Mouse (Mus musculus) intestine, postnatal 0 days (tissue): ENCODE measurements around the gene Pigm. TPM values are rescaled to one million over a fixed set of nuclear protein-coding genes. Genes with fewer than 3 reads are reported as not detected.

ENCODE experiments used
- ATAC-seq: fragments of 200-750 bp; cut with Nextera tagmentation; 2 replicates; pipeline ENCODE4 v1.8.0; 2017; ENCODE audit warnings: mild to moderate bottlenecking, moderate TSS enrichment, moderate library complexity
- H3K27ac ChIP-seq: fragments of 300-500 bp; sonication (generic); 2 replicates; pipeline ENCODE4 v1.5.1; 2014; ENCODE audit warnings: mild to moderate bottlenecking, low read depth, low read length, moderate library complexity
- H3K27me3 ChIP-seq: fragments of 300-500 bp; sonication (generic); replicated peaks from 2 replicates; pipeline ENCODE4 v1.6.1; 2014; ENCODE audit warnings: low read length, mixed read lengths; ENCODE audit not compliant: control insufficient read depth, insufficient read depth
- H3K36me3 ChIP-seq: fragments of 300-500 bp; sonication (generic); 2 replicates; pipeline ENCODE4 v1.6.1; 2014; ENCODE audit warnings: mild to moderate bottlenecking, moderate library complexity; ENCODE audit not compliant: control insufficient read depth, insufficient read depth
- H3K4me1 ChIP-seq: fragments of 300-500 bp; sonication (generic); replicated peaks from 2 replicates; pipeline ENCODE4 v1.6.1; 2014; ENCODE audit warnings: antibody characterized with exemption, low read length, mixed read lengths; ENCODE audit not compliant: control insufficient read depth, insufficient read depth
- H3K4me2 ChIP-seq: fragments of 300-500 bp; sonication (generic); replicated peaks from 2 replicates; pipeline ENCODE4 v1.6.1; 2014; ENCODE audit warnings: low read depth, mild to moderate bottlenecking, moderate library complexity
- H3K4me3 ChIP-seq: fragments of 300-500 bp; sonication (generic); 2 replicates; pipeline ENCODE4 v1.5.1; 2014; ENCODE audit warnings: low read depth, low read length
- H3K9ac ChIP-seq: fragments of 300-500 bp; sonication (generic); 2 replicates; pipeline ENCODE4 v1.6.1; 2014; ENCODE audit warnings: mild to moderate bottlenecking, low read depth, low read length
- H3K9me3 ChIP-seq: fragments of 300-500 bp; sonication (generic); 2 replicates; pipeline ENCODE4 v1.6.1; 2016; ENCODE audit warnings: mixed run types; ENCODE audit not compliant: control insufficient read depth
- CTCF ChIP-seq: sonication (generic); IDR thresholded peaks from 2 replicates; pipeline ENCODE4 v1.5.1; 2016; ENCODE audit warnings: low read depth, mild to moderate bottlenecking, control low read depth, antibody characterized with exemption, moderate library complexity
- WGBS: fragments of 180-500 bp; shearing (Covaris S2); extraction: QIAGEN DNeasy Blood & Tissue Kit; methylation state at CpG from one replicate; pipeline ENCODE4 v1.1.7; 2014; 5-methylcytosine and 5-hydroxymethylcytosine counted together
- polyA plus RNA-seq: library from polyadenylated mRNA; unstranded; fragments of >200 nt; fragmentation: Nextera tagmentation; extraction: Ambion mirVana; gene quantifications from 2 replicates; pipeline ENCODE4 v1.2.1, GENCODE M21; 2015

Pigm gene
- polyA plus RNA-seq, 1 experiment from 2014 or later = 4.3 TPM

DNA sequence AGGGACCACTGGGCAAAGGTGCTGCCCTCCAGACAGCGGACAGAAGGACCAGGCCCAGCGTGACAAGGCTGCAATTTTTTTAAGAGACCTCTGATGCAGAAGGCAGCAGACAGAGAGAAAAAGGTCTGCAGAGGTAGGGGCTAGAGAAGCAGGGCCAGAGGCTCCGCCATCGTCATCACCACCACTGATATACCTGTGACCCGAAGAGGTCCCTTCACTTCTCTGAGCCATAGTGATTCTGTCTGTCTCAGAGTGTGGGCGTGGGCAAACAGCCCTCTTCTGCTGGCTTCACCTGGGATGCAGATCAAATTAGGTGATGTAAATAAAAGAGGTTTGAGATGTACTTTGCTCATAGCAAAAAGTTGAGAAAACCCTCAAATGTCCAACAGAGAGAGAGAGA is 46.7 kb upstream of the Pigm start:
- 69% methylated on average over 6 of the region's 6 CpGs for WGBS
- peaks cover 61% of the 10 kb centered on the region for H3K27me3 ChIP-seq
- no peak for ATAC-seq

DNA sequence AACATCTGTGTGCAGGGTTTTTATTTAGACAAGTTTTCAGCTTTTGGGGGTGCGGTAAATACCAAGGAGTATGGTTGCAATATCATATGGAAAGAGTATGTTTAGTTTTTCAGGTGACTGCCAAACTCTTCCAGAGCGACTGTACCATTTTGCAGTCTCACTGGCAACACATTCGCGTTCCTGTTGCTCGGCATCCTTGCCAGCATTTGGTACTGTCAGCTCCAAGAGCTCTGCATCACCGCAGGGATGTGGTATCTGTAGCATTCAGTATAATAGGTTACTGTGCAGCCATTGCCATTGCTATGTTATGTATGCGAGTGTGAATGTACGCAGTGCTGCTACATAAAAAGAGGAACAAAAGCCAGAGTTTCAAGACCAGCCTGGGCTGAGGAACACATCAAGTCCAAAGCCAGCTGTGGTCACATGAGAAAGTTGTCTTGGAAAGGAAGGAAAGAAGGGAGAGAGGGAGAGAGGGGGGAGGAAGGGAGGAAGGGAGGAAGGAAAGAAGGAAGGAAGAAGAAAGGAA is 44.9 kb upstream of the Pigm start:
- Histone ChIP-seq H3K4me2 (no peak overlapping the region), H3K36me3 (no peaks in the 10 kb centered on the region), H3K9ac (no peak overlapping the region), H3K4me1 (no peaks in the 10 kb centered on the region), H3K27me3 (peaks cover 44% of the 10 kb centered on the region), H3K9me3 (no peaks in the 10 kb centered on the region), H3K27ac (no peak overlapping the region), H3K4me3 (no peak overlapping the region)
- ATAC-seq = no peak
- TF ChIP-seq CTCF = no peak
- WGBS = 68% methylated on average over 8 of the region's 8 CpGs

More for the DNA sequence above, 46.7 kb upstream of the Pigm start:
- Histone ChIP-seq H3K36me3 (no peaks in the 10 kb centered on the region), H3K9me3 (no peaks in the 10 kb centered on the region), H3K9ac (no peak overlapping the region), H3K27ac (no peak overlapping the region), H3K4me1 (no peaks in the 10 kb centered on the region), H3K4me3 (no peak overlapping the region), H3K4me2 (no peak overlapping the region)
- TF ChIP-seq CTCF = no peak

DNA sequence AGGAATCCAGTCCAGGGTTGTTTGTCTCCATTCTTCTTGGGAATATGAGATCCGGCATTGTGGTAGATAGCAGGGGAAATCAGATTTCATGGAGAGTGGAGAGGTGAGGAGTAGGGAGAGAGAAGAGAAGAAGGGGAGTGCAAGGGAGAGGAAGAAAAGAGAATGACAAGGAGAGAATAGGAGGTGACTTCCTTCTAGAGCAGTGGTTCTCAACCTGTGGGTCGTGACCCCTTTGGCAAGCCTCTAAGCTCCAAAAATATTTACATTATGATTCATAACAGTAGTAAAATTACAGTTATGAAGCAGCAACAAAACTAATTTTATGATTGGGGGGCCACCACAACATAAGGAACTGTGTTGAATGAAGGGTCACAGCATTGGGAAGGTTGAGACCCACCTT is 43.4 kb upstream of the Pigm start:
- H3K27me3 ChIP-seq = peaks cover 33% of the 10 kb centered on the region
- no peak overlapping the region for H3K9ac ChIP-seq
- H3K4me3 ChIP-seq = no peak overlapping the region
- H3K4me2 ChIP-seq = no peak overlapping the region
- no peak for ATAC-seq
- no peak overlapping the region for H3K27ac ChIP-seq
- TF ChIP-seq CTCF = no peak
- no peaks in the 10 kb centered on the region for H3K36me3 ChIP-seq
- H3K4me1 ChIP-seq = no peaks in the 10 kb centered on the region
- WGBS = 80% methylated on average over 2 of the region's 2 CpGs
- no peaks in the 10 kb centered on the region for H3K9me3 ChIP-seq

DNA sequence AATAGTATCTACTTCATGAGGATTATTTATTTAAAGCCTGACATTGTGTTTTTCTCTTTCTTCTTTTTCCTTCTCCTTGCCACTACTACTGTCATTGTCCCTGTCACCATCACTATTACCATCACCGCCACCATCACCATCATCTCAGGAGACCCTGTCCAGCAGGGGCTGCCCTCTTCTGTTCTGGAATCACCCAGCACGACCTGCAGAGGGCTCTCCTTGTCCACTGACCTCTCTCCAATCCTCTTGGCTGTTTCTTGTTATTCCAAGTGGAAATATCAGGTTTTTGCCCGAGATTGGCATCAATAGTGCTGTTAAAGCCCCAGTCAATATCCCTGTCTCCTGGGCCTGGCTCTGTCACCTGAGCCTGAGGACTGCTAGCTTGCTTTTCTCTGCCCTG is 42.8 kb upstream of the Pigm start:
- ATAC-seq = no peak
- Histone ChIP-seq H3K4me3 (no peak overlapping the region), H3K27me3 (peaks cover 33% of the 10 kb centered on the region), H3K9ac (no peak overlapping the region), H3K27ac (no peak overlapping the region), H3K36me3 (no peaks in the 10 kb centered on the region), H3K4me1 (no peaks in the 10 kb centered on the region), H3K9me3 (no peaks in the 10 kb centered on the region), H3K4me2 (no peak overlapping the region)
- 14% methylated on average over 3 of the region's 3 CpGs for WGBS
- TF ChIP-seq CTCF = peak; percentile 44

DNA sequence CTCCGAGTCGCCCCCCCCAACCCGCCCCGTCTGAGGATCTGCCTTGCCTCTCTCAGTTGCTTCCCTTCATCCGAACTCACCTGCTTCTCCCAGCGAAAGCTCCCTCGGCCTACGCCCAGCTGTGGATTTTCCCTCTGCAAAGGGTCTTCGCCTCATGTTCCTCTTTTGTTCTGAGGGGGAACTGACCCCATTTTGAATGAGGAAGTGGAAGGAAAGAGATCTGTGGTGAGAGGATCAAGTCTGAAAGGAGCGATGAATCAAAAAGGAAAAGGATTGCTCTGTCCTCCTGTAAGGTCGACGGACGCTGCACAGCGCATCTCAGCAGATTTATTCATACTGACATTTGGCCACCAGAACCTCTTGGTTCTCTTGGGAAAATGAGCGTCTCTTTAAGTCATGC is 40.5 kb upstream of the Pigm start:
- Histone ChIP-seq H3K4me2 (no peak overlapping the region), H3K9me3 (no peaks in the 10 kb centered on the region), H3K4me1 (peaks cover 3% of the 10 kb centered on the region), H3K27ac (no peak overlapping the region), H3K27me3 (peaks cover 27% of the 10 kb centered on the region), H3K9ac (no peak overlapping the region), H3K4me3 (no peak overlapping the region), H3K36me3 (no peaks in the 10 kb centered on the region)
- no peak for ATAC-seq
- no peak for TF ChIP-seq CTCF
- WGBS = 74% methylated on average over 15 of the region's 15 CpGs

DNA sequence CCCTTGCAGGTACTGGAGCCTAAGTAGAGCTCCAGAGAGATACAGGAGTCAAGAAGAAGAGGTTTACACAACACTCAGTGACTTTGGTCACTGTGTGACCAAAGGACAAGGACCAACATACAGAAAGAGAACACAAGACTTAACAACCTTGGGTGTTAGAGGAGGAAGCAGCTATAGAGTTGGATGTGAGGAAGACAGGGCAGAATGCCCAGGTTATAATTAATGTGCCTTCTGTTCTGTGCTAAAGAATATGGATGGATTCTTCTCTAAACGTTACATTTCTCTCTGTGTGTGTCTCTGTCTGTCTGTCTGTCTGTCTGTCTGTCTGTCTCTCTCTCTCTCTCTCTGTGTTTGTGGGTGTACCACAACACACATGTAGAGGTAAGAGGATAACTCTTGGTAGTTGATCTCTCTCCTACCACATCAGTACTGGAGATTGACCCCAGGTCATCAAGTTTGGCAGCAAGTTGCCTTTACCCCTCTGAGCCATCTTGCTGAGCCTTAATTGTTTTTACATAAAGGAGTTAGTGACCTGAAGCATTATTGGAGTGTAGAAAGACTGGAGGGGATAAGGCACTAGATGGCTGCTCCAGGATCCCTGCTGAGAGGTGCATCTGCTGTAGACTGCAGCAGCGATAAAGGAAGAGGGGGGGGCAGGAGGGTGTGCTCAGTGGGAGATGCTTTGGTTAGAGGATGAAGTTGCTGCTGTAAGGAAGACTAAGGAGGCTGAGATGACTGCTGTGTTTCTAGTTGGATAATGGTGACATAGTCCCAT is 38.7 kb upstream of the Pigm start:
- H3K4me3 ChIP-seq = no peak overlapping the region
- no peak overlapping the region for H3K9ac ChIP-seq
- H3K36me3 ChIP-seq = no peaks in the 10 kb centered on the region
- no peak overlapping the region for H3K4me2 ChIP-seq
- ATAC-seq = no peak
- no peak overlapping the region for H3K27ac ChIP-seq
- peaks cover 43% of the 10 kb centered on the region for H3K27me3 ChIP-seq
- 50% methylated on average over 2 of the region's 2 CpGs for WGBS
- no peaks in the 10 kb centered on the region for H3K9me3 ChIP-seq
- H3K4me1 ChIP-seq = peaks cover 8% of the 10 kb centered on the region
- TF ChIP-seq CTCF = no peak
